Mouse (Mus musculus) liver, embryonic 16.5 days (tissue): Measurements from ENCODE around the gene Itga3. TPM values are rescaled to one million over a fixed set of nuclear protein-coding genes. Genes with fewer than 3 reads are reported as not detected.

ENCODE experiments used
- ATAC-seq: fragments of 200-750 bp; cut with Nextera tagmentation; 2 replicates; pipeline ENCODE4 v1.8.0; 2017; ENCODE audit warnings: low read depth, mild to moderate bottlenecking, moderate number of reproducible peaks, moderate library complexity
- H3K27ac ChIP-seq: fragments of 300-500 bp; sonication (generic); 2 replicates; pipeline ENCODE4 v1.5.1; 2014; ENCODE audit warnings: mild to moderate bottlenecking, low read length
- H3K27me3 ChIP-seq: fragments of 300-500 bp; sonication (generic); 2 replicates; pipeline ENCODE4 v1.6.1; 2014; ENCODE audit warnings: low read depth, low read length, mixed read lengths; ENCODE audit not compliant: control insufficient read depth, insufficient read depth
- H3K36me3 ChIP-seq: fragments of 300-500 bp; sonication (generic); 2 replicates; pipeline ENCODE4 v1.6.1; 2014; ENCODE audit warnings: mild to moderate bottlenecking; ENCODE audit not compliant: control insufficient read depth, insufficient read depth
- H3K4me1 ChIP-seq: fragments of 300-500 bp; sonication (generic); 2 replicates; pipeline ENCODE4 v1.6.1; 2014; ENCODE audit warnings: low read depth, low read length, mixed read lengths; ENCODE audit not compliant: control insufficient read depth
- H3K4me2 ChIP-seq: fragments of 300-500 bp; sonication (generic); 2 replicates; pipeline ENCODE4 v1.6.1; 2014; ENCODE audit warnings: low read depth, low read length, mixed read lengths
- H3K4me3 ChIP-seq: fragments of 300-500 bp; sonication (generic); 2 replicates; pipeline ENCODE4 v1.5.1; 2014; ENCODE audit warnings: low read depth, mild to moderate bottlenecking, low read length
- H3K9ac ChIP-seq: fragments of 300-500 bp; sonication (generic); 2 replicates; pipeline ENCODE4 v1.6.1; 2014; ENCODE audit warnings: low read depth, low read length
- H3K9me3 ChIP-seq: fragments of 300-500 bp; sonication (generic); replicated peaks from 2 replicates; pipeline ENCODE4 v1.6.1; 2016; ENCODE audit warnings: low read length; ENCODE audit not compliant: control insufficient read depth
- WGBS: fragments of 180-500 bp; shearing (Covaris S2); extraction: QIAGEN DNeasy Blood & Tissue Kit; methylation state at CpG from one replicate; pipeline ENCODE4 v1.1.7; 2014; ENCODE audit not compliant: insufficient replicate concordance; 5-methylcytosine and 5-hydroxymethylcytosine counted together
- polyA plus RNA-seq: library from polyadenylated mRNA; unstranded; fragments of >200 nt; fragmentation: Nextera tagmentation; extraction: Ambion mirVana; gene quantifications from 2 replicates; pipeline ENCODE4 v1.2.1, GENCODE M21; 2015

Itga3 gene
- polyA plus RNA-seq, 1 experiment from 2014 or later = 2.2 TPM

DNA sequence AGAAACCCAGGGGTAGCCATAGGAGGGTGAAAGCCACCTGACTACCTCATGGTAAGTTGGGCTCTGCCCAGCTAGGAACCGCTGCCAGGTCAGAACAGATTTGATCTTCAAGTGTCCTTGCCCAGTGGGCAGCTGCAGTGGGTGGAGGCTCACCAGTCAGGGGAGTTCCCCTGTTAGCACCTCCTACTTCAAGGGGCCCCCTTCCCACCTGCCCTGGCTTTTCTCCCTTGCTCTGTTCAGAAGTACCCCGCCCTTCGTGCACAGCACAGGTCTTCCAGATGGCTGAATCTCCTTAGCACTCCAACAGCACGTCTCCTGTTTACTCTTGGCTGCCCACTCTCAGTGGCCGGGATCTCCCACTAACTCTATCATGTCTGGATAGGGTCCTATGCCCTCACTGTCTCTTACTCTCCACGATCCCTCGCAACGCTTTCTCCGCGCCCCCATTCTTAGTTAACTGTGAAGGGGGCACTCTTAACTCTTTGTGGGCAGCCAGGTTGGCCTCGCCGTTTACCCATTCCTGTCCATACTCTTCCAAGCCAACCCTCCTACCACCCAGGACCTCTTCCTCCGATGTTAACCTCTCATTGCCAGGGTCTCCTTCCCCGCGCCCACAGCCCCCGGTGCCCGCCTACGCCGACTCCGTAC lies 36.0 kb downstream of the Itga3 start:
- Histone ChIP-seq H3K36me3 (no peaks in the 10 kb centered on the region), H3K4me2 (peak overlapping the region; percentile 96), H3K4me3 (peak overlapping the region; percentile 78), H3K9ac (peak overlapping the region; percentile 81), H3K27me3 (no peaks in the 10 kb centered on the region), H3K4me1 (peaks cover 23% of the 10 kb centered on the region), H3K9me3 (no peaks in the 10 kb centered on the region), H3K27ac (peak overlapping the region; percentile 64)
- peak; percentile 5; the same call in 1 of the 2 replicates for ATAC-seq
- WGBS = 2% methylated on average over 20 of the region's 20 CpGs

DNA sequence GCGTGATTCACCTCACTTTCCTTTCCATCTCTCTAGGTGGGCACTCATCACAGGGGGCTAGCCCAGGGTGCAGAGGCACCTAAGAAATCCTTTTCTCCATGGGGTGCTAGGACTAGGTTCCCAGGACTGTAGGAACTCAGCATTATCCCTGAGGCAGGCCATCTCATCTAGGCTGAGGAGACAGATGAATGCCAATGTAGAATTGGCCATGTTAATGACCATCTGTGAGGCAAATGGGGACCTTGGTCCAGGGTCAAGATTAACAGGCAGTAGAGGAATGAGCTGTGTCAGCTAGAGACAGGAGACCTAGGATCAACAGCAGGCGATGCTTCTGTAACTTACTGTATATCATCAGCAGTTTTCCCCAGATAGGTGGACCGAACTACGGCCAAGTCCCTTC lies 36.8 kb downstream of the Itga3 start:
- Histone ChIP-seq H3K9ac (no peak overlapping the region), H3K9me3 (no peaks in the 10 kb centered on the region), H3K4me2 (peak overlapping the region; percentile 96; the same call in 1 of the 2 replicates), H3K36me3 (no peaks in the 10 kb centered on the region), H3K4me1 (peaks cover 23% of the 10 kb centered on the region), H3K4me3 (no peak overlapping the region), H3K27ac (no peak overlapping the region), H3K27me3 (no peaks in the 10 kb centered on the region)
- no peak for ATAC-seq
- 70% methylated on average over 4 of the region's 4 CpGs for WGBS

DNA sequence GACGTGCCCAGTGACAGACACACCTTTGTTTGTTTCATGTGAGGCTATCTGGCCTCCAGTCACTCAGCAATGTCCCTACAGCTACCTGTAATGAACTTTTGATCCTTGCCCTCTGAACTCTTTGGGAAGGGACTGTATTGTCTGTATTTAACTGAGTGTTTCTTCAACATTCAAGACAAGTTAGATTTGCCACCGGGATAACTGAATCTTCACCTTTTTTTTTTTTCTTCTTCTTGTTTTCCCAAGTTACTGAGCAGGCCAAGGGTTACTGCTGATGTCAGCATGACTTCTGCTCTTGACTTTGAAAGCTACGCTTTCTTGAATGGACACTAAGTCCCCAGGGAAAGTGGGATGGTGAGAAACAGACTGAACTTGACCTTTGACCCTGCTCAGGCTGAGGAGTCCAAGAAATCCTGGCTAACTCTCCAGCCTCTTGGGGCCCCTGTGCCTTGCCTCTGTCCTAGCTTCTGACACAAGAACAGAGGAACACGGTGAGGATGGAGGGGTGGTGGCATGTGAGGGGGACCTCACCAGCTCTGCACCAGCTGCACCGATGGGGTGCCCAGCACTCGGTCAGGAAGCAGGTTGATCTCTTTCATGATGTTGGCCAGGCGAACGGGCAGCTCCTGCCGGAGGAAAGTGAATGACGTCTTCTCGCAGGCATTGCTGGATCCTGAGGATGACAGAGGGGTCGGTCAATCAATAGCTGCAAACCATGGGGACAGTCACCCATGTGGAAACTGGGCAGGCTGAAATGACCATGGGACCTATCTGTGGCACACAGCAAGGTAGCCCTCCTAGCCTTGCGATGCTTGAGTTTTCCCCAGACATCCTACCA lies 37.6 kb downstream of the Itga3 start:
- Histone ChIP-seq H3K27ac (no peak overlapping the region), H3K9ac (no peak overlapping the region), H3K27me3 (no peaks in the 10 kb centered on the region), H3K4me2 (no peak overlapping the region), H3K4me1 (peaks cover 23% of the 10 kb centered on the region), H3K4me3 (no peak overlapping the region), H3K36me3 (no peaks in the 10 kb centered on the region), H3K9me3 (no peaks in the 10 kb centered on the region)
- WGBS = 73% methylated on average over 13 of the region's 13 CpGs
- no peak for ATAC-seq

DNA sequence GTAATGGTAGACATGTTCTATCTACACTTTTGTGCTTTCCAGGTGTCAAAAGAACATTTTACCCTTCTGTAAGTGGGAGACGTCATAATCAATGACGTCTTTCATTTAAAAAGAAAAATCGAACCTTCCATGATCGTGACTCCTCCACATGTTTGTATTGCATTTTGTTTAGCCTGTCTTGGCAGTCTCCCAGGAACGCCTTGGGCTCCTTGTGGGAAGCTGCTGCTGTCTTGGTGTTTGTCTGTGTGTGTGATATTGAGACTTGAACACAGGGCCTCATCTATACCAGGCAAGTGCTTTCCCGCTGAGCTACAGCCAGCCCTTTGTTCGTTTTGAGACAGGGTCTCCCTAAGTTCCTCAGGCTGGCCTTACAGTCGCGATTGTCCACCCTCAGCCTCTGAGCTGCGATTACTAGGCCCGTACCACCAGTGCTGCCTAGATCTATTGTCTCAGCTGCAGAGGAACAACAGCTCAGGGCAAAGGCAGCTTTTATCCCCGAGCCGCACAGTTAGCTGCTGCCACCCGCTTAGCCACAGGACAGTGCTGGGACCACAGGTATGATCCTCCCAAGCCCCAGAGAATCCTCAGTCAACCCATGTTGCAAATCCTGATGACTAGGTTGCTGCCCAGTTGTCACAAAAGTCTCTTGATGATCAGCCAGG lies 38.3 kb downstream of the Itga3 start:
- no peak overlapping the region for H3K9ac ChIP-seq
- H3K4me3 ChIP-seq = no peak overlapping the region
- H3K4me2 ChIP-seq = no peak overlapping the region
- ATAC-seq = no peak
- no peaks in the 10 kb centered on the region for H3K27me3 ChIP-seq
- no peaks in the 10 kb centered on the region for H3K9me3 ChIP-seq
- H3K36me3 ChIP-seq = no peaks in the 10 kb centered on the region
- peaks cover 24% of the 10 kb centered on the region for H3K4me1 ChIP-seq
- 77% methylated on average over 14 of the region's 14 CpGs for WGBS
- H3K27ac ChIP-seq = peak overlapping the region; percentile 19; the same call in 1 of the 2 replicates

DNA sequence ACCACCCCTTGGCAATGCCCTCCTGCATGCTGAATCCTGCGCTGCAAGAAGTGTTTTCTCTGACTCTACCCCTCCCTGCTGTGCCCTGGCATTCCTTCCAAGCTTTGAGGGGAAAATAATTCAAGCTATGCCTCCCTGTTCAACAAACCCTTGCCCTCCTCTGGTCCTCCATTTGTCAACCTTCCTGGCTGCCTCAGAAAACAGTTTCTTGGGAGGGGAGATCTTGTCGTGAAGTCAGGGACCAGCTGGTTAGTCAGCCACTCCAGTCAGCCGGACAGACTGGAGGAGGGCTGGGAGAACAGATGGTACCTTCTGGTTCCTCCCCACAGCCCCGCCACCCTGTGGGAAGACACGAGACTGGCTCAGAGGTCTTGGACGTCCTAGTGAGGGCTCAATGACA lies 39.3 kb downstream of the Itga3 start:
- ATAC-seq = no peak
- no peaks in the 10 kb centered on the region for H3K27me3 ChIP-seq
- no peak overlapping the region for H3K4me3 ChIP-seq
- H3K4me1 ChIP-seq = peaks cover 29% of the 10 kb centered on the region
- H3K4me2 ChIP-seq = no peak overlapping the region
- H3K9me3 ChIP-seq = no peaks in the 10 kb centered on the region
- H3K36me3 ChIP-seq = no peaks in the 10 kb centered on the region
- no peak overlapping the region for H3K9ac ChIP-seq
- H3K27ac ChIP-seq = no peak overlapping the region
- WGBS = 62% methylated on average over 6 of the region's 6 CpGs

DNA sequence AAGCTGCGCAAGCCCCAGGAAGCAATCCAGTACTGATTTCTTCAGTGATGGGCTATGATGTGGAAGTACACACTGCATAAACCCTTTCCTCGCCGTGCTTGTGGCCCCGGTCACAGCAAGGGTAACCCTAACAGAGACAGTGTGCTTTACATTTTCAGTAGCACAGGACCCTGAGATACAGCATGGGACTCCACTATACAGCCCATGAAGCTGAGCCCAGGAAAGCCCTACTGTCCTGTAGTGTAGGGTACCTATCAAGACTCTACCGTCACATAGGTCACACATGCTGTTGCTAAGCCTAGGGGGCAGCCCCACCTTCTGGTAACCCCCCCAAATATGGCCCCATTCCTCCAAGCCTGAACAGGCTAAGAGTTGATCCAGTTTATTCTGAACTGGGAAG lies 40.1 kb downstream of the Itga3 start:
- Histone ChIP-seq H3K4me2 (no peak overlapping the region), H3K36me3 (no peaks in the 10 kb centered on the region), H3K27me3 (no peaks in the 10 kb centered on the region), H3K4me1 (peaks cover 23% of the 10 kb centered on the region), H3K9me3 (no peaks in the 10 kb centered on the region), H3K9ac (no peak overlapping the region), H3K4me3 (no peak overlapping the region), H3K27ac (no peak overlapping the region)
- ATAC-seq = no peak
- 80% methylated on average over 5 of the region's 5 CpGs for WGBS

DNA sequence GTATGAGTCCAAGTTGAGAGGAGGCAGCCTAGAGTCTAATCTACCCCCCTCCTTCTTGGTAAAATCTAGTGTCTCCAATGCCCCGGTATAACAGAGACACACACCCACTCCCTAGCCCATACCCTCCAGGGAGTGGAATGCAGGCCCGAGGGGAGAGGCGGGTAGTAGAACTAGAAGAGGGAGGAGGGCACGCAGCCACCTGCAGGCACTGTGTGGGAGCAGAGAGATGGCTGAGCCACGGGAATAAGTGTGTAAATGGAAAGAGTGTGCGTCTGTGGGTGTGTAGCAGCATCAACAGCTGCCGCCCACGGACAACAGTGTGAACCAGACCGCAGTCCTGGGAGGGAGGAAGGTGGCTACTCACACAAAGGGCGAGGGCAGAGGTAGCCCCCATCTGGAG lies 41.7 kb downstream of the Itga3 start:
- no peak for ATAC-seq
- 66% methylated on average over 10 of the region's 10 CpGs for WGBS

DNA sequence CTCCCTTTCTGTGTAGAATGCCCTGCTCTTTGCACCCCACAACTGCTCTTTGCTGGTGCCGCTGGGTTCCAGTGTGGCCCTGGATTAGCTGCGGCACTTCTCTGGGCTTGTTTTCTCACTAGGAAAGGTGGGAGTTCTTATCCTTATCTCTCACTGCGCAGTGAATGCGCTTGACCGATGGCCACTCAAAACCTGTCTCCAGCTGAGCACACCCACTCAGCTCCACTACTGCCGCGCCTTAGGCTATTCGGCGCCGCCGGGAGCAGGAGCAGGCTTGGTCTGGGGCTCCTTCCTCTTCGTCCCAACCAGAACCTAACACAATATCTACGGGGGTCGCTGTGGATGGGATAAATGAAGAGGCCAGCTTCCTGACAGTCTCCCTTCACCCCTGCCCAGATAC lies 43.0 kb downstream of the Itga3 start:
- Histone ChIP-seq H3K4me2 (no peak overlapping the region), H3K9ac (no peak overlapping the region)

More for the DNA sequence above, 41.7 kb downstream of the Itga3 start:
- Histone ChIP-seq H3K36me3 (no peaks in the 10 kb centered on the region), H3K9ac (no peak overlapping the region), H3K9me3 (no peaks in the 10 kb centered on the region), H3K27ac (no peak overlapping the region), H3K4me1 (peaks cover 14% of the 10 kb centered on the region; the same call in 1 of the 2 replicates), H3K4me2 (no peak overlapping the region), H3K27me3 (no peaks in the 10 kb centered on the region), H3K4me3 (no peak overlapping the region)

More for the DNA sequence above, 43.0 kb downstream of the Itga3 start:
- Histone ChIP-seq H3K4me1 (peaks cover 10% of the 10 kb centered on the region; the same call in 1 of the 2 replicates), H3K9me3 (no peaks in the 10 kb centered on the region), H3K27me3 (no peaks in the 10 kb centered on the region), H3K4me3 (no peak overlapping the region), H3K27ac (no peak overlapping the region), H3K36me3 (no peaks in the 10 kb centered on the region)
- 67% methylated on average over 14 of the region's 14 CpGs for WGBS
- ATAC-seq = no peak
